Mouse (Mus musculus) adrenal gland, postnatal 0 days (tissue): ENCODE data around the gene Llgl2. TPM values are rescaled to one million over a fixed set of nuclear protein-coding genes. Genes with fewer than 3 reads are reported as not detected.

Source experiments
- microRNA-seq: library from miRNA; unstranded; fragments of <30 nt; microRNA quantifications from one replicate; pipeline ENCODE4, GENCODE M21; 2016; ENCODE audit warnings: borderline replicate concordance; ENCODE audit not compliant: insufficient number of aligned reads
- polyA plus RNA-seq: library from polyadenylated mRNA; unstranded; fragments of >200 nt; fragmentation: Nextera tagmentation; extraction: Ambion mirVana; gene quantifications from 2 replicates; pipeline ENCODE4 v1.2.1, GENCODE M21; 2015

Llgl2 gene
- polyA plus RNA-seq, result 4.5 and 6.5 TPM in 2 replicates

GRCm38 (mm10) chr11:115823774-115824740 is at the start of gene Llgl2:
TSS of gene Llgl2 (plus strand) at chr11:115824049.

GRCm38 (mm10) chr11:115813507-115814296 is 10.1 kb upstream of the Llgl2 start, which contains the start of gene Caskin2:
TSS of gene Caskin2 (minus strand) at chr11:115813639.

GRCm38 (mm10) chr11:115814605-115815450 is 9.0 kb upstream of the Llgl2 start, which contains the start of gene Tsen54:
TSS of gene Tsen54 (plus strand) at chr11:115814724.

GRCm38 (mm10) chr11:115858354-115858753 is 34.5 kb downstream of the Llgl2 start, which contains the start of gene Myo15b:
TSS of gene Myo15b (plus strand) at chr11:115858406.

GRCm38 (mm10) chr11:115899486-115900266 is 75.8 kb downstream of the Llgl2 start, which contains the start of gene Smim5:
TSS of gene Smim5 (plus strand) at chr11:115899966.

Small RNA genes lying within 50 kb of the gene (microRNA-seq; reads per million reads assigned to microRNA genes)
- not detected for gene Mir5621

Other genes starting within 250 kb of the Llgl2 start
- gene Mrps7, start 220.1 kb upstream of the Llgl2 start, polyA plus RNA-seq, result 77.5 and 103 TPM in 2 replicates
- gene Gga3, start 220.0 kb upstream of the Llgl2 start, polyA plus RNA-seq, result 6.3 and 7.5 TPM in 2 replicates
- gene Mif4gd, start 211.1 kb upstream of the Llgl2 start, polyA plus RNA-seq, result 69.5 and 153 TPM in 2 replicates
- gene Slc25a19, start 195.8 kb upstream of the Llgl2 start, polyA plus RNA-seq, result 18.8 and 33.0 TPM in 2 replicates
- gene Grb2, start 115.5 kb upstream of the Llgl2 start, polyA plus RNA-seq, result 77.1 and 89.8 TPM in 2 replicates
- gene Tmem94, start 58.6 kb upstream of the Llgl2 start, polyA plus RNA-seq, result 11.3 and 18.4 TPM in 2 replicates
- 10.1 and 12.8 TPM in 2 replicates for gene Caskin2, start 10.4 kb upstream of the Llgl2 start, polyA plus RNA-seq
- 15.9 and 20.0 TPM in 2 replicates for gene Tsen54, start 9.3 kb upstream of the Llgl2 start, polyA plus RNA-seq
- 0.32 and 1.4 TPM in 2 replicates for gene Myo15b, start 34.4 kb downstream of the Llgl2 start, polyA plus RNA-seq
- gene Smim5, start 75.9 kb downstream of the Llgl2 start, polyA plus RNA-seq, result 6.9 and 8.5 TPM in 2 replicates
- 1.3 and 1.4 TPM in 2 replicates for gene Smim6, start 88.0 kb downstream of the Llgl2 start, polyA plus RNA-seq
- 41.6 and 42.6 TPM in 2 replicates for gene Sap30bp, start 109.2 kb downstream of the Llgl2 start, polyA plus RNA-seq
- 6.3 and 12.8 TPM in 2 replicates for gene Recql5, start 109.4 kb downstream of the Llgl2 start, polyA plus RNA-seq
- gene Itgb4, start 150.7 kb downstream of the Llgl2 start, polyA plus RNA-seq, result 2.2 and 3.0 TPM in 2 replicates
- 111 and 122 TPM in 2 replicates for gene Galk1, start 188.7 kb downstream of the Llgl2 start, polyA plus RNA-seq
- gene H3f3b, start 203.9 kb downstream of the Llgl2 start, polyA plus RNA-seq, result 1,269 and 1,294 TPM in 2 replicates
- 13.7 and 18.1 TPM in 2 replicates for gene Unk, start 206.3 kb downstream of the Llgl2 start, polyA plus RNA-seq